Mouse (Mus musculus): ENCODE measurements around the gene Col4a4. TPM values are rescaled to one million over a fixed set of nuclear protein-coding genes. Genes with fewer than 3 reads are reported as not detected.

The Col4a4 gene
- polyA plus RNA-seq, 2 experiments, result 0.02 to 0.08 TPM

- WGBS (ENCODE audit: insufficient replicate concordance), result 81% methylated on average over 3 of the region's 3 CpGs
- Histone ChIP-seq H3K9ac (replicated peaks) (no peak overlapping the region), H3K4me2 (ENCODE audit: low read depth) (no peak overlapping the region), H3K27me3 (ENCODE audit: control insufficient read depth, insufficient read depth, low read length) (no peaks in the 10 kb centered on the region), H3K4me3 (ENCODE audit: insufficient read depth in 1 of 2, low read depth in 2 of 2, low read length in 2 of 2) (no peak overlapping the region), H3K36me3 (replicated peaks; ENCODE audit: control insufficient read depth, insufficient read depth, low read depth) (no peaks in the 10 kb centered on the region), H3K4me1 (replicated peaks; ENCODE audit: control insufficient read depth in 2 of 2, insufficient read depth in 2 of 2, low read length in 1 of 2) (no peaks in the 10 kb centered on the region), H3K9me3 (ENCODE audit: control insufficient read depth, low read length) (no peaks in the 10 kb centered on the region), H3K27ac (no peak overlapping the region)
- no peak for ATAC-seq (ENCODE audit: insufficient read depth)
- no peak for DNase-seq (ENCODE audit: low read depth in 3 of 3, low spot score in 3 of 3)
- TF ChIP-seq CTCF (IDR thresholded peaks at IDR 0.05; ENCODE audit: low read depth) (no peak), EP300 (IDR thresholded peaks at IDR 0.05; ENCODE audit: low read depth) (no peak)
These were observed 172.1 kb downstream of the Col4a4 start for GRCm38 (mm10) chr1:82414434-82415045.

GRCm38 (mm10) chr1:82412085-82412484 lies 174.6 kb downstream of the Col4a4 start:
- ATAC-seq (ENCODE audit: insufficient read depth), result no peak
- Histone ChIP-seq H3K4me1 (replicated peaks; ENCODE audit: control insufficient read depth in 2 of 2, insufficient read depth in 2 of 2, low read length in 1 of 2) (no peaks in the 10 kb centered on the region), H3K9ac (replicated peaks) (no peak overlapping the region), H3K27me3 (ENCODE audit: control insufficient read depth, insufficient read depth, low read length) (no peaks in the 10 kb centered on the region), H3K4me3 (ENCODE audit: insufficient read depth in 1 of 2, low read depth in 2 of 2, low read length in 2 of 2) (no peak overlapping the region), H3K27ac (no peak overlapping the region), H3K9me3 (ENCODE audit: control insufficient read depth, low read length) (no peaks in the 10 kb centered on the region), H3K36me3 (replicated peaks; ENCODE audit: control insufficient read depth, insufficient read depth, low read depth) (no peaks in the 10 kb centered on the region), H3K4me2 (ENCODE audit: low read depth) (no peak overlapping the region)
- TF ChIP-seq CTCF (IDR thresholded peaks at IDR 0.05; ENCODE audit: low read depth) (no peak), EP300 (IDR thresholded peaks at IDR 0.05; ENCODE audit: low read depth) (no peak)
- DNase-seq (ENCODE audit: low read depth in 3 of 3, low spot score in 3 of 3), result no peak
- WGBS (ENCODE audit: insufficient replicate concordance), result 47% methylated on average over 4 of the region's 4 CpGs

GRCm38 (mm10) chr1:82411521-82411920 lies 175.1 kb downstream of the Col4a4 start:
- ATAC-seq (ENCODE audit: insufficient read depth) (no peak), DNase-seq (ENCODE audit: low read depth in 3 of 3, low spot score in 3 of 3) (no peak)
- Histone ChIP-seq H3K27me3 (ENCODE audit: control insufficient read depth, insufficient read depth, low read length) (no peaks in the 10 kb centered on the region), H3K4me2 (ENCODE audit: low read depth) (no peak overlapping the region), H3K36me3 (replicated peaks; ENCODE audit: control insufficient read depth, insufficient read depth, low read depth) (no peaks in the 10 kb centered on the region), H3K9ac (replicated peaks) (no peak overlapping the region), H3K4me1 (replicated peaks; ENCODE audit: control insufficient read depth in 2 of 2, insufficient read depth in 2 of 2, low read length in 1 of 2) (no peaks in the 10 kb centered on the region), H3K27ac (no peak overlapping the region), H3K9me3 (ENCODE audit: control insufficient read depth, low read length) (no peaks in the 10 kb centered on the region), H3K4me3 (ENCODE audit: insufficient read depth in 1 of 2, low read depth in 2 of 2, low read length in 2 of 2) (no peak overlapping the region)
- no peak for TF ChIP-seq CTCF (IDR thresholded peaks at IDR 0.05; ENCODE audit: low read depth)
- no peak for TF ChIP-seq EP300 (IDR thresholded peaks at IDR 0.05; ENCODE audit: low read depth)
- 59% methylated on average over 5 of the region's 5 CpGs for WGBS (ENCODE audit: insufficient replicate concordance)

GRCm38 (mm10) chr1:82410548-82410947 lies 176.1 kb downstream of the Col4a4 start:
- Histone ChIP-seq H3K27me3 (ENCODE audit: control insufficient read depth, insufficient read depth, low read length) (no peaks in the 10 kb centered on the region), H3K27ac (no peak overlapping the region), H3K36me3 (replicated peaks; ENCODE audit: control insufficient read depth, insufficient read depth, low read depth) (no peaks in the 10 kb centered on the region), H3K9me3 (ENCODE audit: control insufficient read depth, low read length) (no peaks in the 10 kb centered on the region), H3K4me3 (ENCODE audit: insufficient read depth in 1 of 2, low read depth in 2 of 2, low read length in 2 of 2) (no peak overlapping the region), H3K9ac (replicated peaks) (no peak overlapping the region), H3K4me1 (replicated peaks; ENCODE audit: control insufficient read depth in 2 of 2, insufficient read depth in 2 of 2, low read length in 1 of 2) (no peaks in the 10 kb centered on the region), H3K4me2 (ENCODE audit: low read depth) (no peak overlapping the region)
- 61% methylated on average over 3 of the region's 3 CpGs for WGBS (ENCODE audit: insufficient replicate concordance)
- ATAC-seq (ENCODE audit: insufficient read depth) (no peak), DNase-seq (ENCODE audit: low read depth in 3 of 3, low spot score in 3 of 3) (no peak)
- TF ChIP-seq CTCF (IDR thresholded peaks at IDR 0.05; ENCODE audit: low read depth) (no peak), EP300 (IDR thresholded peaks at IDR 0.05; ENCODE audit: low read depth) (no peak)

- Histone ChIP-seq H3K9me3 (ENCODE audit: control insufficient read depth, low read length) (no peaks in the 10 kb centered on the region), H3K4me3 (ENCODE audit: insufficient read depth in 1 of 2, low read depth in 2 of 2, low read length in 2 of 2) (no peak overlapping the region), H3K27ac (no peak overlapping the region), H3K4me1 (replicated peaks; ENCODE audit: control insufficient read depth in 2 of 2, insufficient read depth in 2 of 2, low read length in 1 of 2) (no peaks in the 10 kb centered on the region), H3K9ac (replicated peaks) (no peak overlapping the region), H3K27me3 (ENCODE audit: control insufficient read depth, insufficient read depth, low read length) (no peaks in the 10 kb centered on the region), H3K36me3 (replicated peaks; ENCODE audit: control insufficient read depth, insufficient read depth, low read depth) (no peaks in the 10 kb centered on the region), H3K4me2 (ENCODE audit: low read depth) (no peak overlapping the region)
- ATAC-seq (ENCODE audit: insufficient read depth) (no peak), DNase-seq (ENCODE audit: low read depth in 3 of 3, low spot score in 3 of 3) (no peak)
- WGBS (ENCODE audit: insufficient replicate concordance), result 82% methylated on average over 9 of the region's 9 CpGs
- no peak for TF ChIP-seq EP300 (IDR thresholded peaks at IDR 0.05; ENCODE audit: low read depth)
- TF ChIP-seq CTCF (IDR thresholded peaks at IDR 0.05; ENCODE audit: low read depth), result no peak
These were observed 177.4 kb downstream of the Col4a4 start for GRCm38 (mm10) chr1:82409271-82409670.

Data from liver, embryonic 14.5 days (tissue).